Mouse (Mus musculus) 416B (cell line): ENCODE data around the gene Cdk19.
"Not testable (repeated sequence)": the region's sequence is repeated elsewhere in the genome, so short reads cannot be mapped to it uniquely, and the experiment has no call there.

Source experiments
- DNase-seq: peaks from one replicate; pipeline ENCODE4 v3.0.0; 2011; ENCODE audit warnings: low read depth

Gene Cdk19

DNA sequence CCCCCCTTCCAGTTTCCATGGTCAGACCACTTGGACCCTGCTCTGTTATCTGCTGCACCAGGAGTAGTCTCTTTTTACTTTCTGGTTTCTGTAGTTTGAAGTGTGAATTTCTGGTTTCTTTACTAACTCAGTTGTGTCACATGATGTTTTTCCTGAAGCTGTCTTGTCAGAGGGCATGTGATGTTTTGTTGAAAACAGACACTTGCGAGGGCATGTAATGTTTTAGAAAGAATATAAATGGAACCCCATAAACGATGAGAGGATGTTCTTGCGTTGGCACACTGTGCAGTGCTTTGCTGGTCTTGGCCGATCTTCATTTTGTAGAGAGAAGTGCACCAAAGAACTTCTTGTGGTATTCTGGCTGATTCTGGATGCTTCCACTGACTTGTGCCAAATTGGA, 46.8 kb downstream of the Cdk19 start:
- no peak for DNase-seq

DNA sequence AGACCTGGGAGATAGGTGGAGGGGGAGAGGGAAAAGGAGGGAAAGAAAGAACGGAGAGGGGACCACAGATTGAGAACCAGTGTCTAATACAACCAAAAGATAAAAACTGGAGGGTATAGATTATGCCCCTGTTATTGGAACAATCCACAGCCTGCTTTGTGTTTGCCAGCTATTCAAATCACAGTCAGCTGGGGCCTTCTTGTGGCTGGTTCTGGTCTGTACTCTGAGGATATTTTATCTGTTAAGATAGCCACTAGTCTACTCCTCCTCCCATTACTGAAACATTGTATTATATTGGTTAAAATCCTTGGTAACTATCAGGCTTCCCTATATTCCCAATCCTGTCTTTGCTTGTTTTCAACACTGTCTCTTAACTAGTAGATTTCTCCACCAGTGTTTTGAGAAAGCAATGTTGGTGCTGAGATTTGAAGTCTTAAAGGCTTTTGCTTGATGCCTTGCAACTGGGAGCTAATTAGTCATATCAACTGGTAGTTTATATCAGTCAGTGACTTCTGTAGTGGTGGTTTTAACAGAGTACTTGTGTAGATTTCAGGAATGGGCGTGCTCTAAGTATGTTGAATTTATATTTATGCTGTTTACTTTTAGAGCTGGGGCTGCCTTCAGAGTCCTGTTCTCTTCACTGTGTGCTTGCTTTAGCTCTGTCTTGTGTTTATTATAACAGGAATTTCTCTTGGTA, 54.2 kb downstream of the Cdk19 start:
- DNase-seq: no peak

DNA sequence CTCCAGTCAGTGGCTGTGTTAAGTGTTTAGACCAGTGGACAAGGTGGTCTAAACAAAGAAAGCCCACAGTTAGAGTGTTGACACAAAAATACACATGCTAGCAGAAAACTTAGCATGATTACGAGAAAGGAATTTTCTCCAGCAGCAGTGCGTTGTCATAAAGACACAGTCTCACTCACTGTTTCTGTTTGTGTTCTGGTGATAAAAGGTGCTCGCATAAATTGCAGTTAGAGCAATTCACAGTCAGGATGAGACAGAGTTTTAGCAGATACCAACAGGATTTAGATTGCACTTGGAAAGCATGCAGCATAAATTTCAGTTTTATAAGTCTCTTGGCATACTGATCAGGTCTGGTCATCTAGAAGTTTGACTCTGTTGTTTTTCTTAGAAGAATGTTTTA, 59.5 kb downstream of the Cdk19 start:
- no peak for DNase-seq

DNA sequence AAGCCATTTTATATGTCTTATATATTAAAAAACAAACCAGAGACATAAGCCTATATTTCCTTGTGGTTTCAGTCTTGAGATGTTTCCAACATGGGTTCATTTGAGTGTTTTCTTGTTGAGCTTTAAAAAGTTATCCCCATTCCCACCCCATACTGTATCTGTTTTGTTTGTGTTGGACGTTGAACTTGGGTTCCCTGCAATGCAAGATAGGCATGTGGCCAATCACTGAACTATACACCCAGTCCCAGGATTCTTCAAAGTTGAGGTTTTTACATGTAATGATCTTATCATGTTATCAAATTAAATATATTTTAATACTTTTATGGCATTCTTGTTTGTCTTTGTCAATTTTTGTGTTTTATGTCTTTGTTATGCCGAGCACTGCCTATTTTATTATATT, 60.0 kb downstream of the Cdk19 start:
- no peak for DNase-seq

DNA sequence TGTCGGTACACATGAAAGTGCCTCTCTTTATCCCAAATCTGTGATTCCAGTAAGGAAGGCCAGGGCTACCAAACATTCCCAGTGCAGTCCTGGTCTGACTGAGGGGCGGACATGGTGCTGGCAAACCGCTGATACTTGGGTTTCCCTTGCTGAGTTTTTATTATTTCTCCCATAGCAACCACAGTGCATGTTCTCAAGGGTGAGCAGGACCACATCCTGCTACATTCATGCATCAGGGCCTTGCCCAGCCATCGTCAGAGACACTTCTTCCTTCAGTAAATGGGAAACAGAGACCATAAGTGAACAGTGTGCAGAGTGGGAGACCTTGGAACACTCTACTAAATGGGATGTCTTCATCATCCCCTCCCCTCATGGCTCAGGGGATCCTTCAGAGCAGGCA, 60.9 kb downstream of the Cdk19 start:
- no peak for DNase-seq

DNA sequence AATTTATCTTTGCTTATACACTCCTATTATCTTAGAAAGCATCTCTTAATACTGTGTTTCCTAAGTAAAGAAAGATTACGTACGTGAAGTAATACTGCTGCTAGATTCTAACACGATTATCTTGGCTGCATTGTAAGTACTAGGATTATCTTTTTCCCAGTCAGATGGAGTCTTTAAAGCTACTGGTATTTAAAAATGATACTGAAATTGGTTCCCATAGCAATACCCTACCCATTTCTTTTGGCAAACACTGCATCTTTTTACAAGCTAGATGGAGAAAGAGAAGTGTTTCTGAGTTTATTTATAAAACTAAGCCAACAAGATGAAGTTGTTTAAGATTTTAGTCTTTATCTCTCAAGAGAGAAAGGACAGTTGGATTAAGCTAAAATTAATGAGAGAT, 67.3 kb downstream of the Cdk19 start:
- DNase-seq: no peak

DNA sequence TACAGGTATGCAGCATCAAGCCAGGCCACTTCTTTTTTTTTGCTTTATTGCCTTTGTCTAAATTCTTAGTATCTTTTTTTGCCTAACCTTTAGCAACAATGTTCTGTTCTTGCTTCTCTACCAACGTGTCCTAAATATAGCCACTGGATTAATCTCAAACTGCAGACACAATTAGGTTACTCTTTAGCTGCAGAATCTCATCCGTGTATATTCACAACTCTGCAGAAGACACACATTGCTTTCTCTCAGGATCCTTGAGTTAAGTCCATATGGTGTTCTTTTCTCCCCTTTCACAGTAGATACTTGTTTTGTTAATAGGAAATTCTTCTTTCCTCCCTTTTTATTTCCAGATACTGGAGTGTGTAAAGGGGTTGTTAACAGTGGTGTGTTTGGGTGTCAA, 70.0 kb downstream of the Cdk19 start:
- DNase-seq: no peak

DNA sequence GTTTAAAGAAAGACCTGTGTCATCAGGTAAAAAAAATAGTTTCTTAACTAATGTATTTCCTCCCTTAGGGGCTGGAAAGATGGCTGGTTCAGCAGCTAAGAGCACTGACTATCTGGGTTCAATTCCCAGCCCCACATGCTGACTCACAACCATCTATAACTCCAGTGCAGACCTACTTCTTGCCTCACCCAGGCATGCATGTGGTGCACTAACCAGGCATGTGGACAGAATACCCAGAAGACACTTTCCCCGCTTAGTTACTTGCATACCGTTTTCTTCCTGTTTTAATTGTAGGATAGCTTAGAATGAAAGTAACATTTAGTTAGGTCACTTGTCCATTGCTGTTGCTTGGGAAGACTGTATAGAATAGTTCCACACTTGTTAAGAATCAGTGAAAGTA, 72.0 kb downstream of the Cdk19 start:
- peak; percentile 41 for DNase-seq

DNA sequence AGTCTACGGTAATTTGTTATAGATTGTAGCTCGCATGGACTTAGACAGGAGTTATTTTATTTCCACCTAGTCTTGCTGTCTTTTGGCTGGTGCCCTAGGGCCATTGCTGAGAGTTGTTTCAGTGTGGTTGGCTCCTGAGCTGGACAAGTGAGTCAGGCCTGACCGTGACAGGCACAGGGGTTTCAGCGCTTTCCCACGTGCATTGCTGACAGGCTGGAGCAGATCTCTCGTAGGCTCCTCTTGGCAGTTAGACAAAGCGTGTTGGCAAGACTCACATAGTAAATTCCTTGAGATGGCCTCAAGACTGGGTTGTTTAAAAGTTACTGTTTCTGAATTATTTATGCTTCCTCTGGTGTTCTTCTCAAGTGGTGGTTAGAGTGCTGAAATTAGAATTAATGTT, 77.6 kb downstream of the Cdk19 start:
- DNase-seq: no peak

DNA sequence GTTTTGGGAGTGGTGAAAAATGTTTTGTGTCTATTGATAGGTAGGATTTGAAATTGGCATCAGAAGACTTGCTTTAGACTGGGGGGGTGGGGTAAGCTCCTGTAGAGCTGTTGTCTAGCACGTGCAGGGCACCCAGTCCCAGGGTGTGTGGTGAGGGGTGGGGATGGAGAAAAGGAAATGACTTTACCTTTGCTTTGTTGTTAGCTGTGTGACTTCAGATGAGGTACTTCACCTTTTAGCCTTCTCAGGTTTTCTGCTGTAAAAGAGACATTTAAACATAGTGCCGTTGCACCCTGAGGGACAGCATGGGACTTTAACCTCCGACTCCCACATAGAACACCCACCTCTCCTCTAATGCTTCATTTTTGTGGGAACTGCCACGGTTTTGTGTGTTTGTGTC, 80.5 kb downstream of the Cdk19 start:
- DNase-seq: no peak

DNA sequence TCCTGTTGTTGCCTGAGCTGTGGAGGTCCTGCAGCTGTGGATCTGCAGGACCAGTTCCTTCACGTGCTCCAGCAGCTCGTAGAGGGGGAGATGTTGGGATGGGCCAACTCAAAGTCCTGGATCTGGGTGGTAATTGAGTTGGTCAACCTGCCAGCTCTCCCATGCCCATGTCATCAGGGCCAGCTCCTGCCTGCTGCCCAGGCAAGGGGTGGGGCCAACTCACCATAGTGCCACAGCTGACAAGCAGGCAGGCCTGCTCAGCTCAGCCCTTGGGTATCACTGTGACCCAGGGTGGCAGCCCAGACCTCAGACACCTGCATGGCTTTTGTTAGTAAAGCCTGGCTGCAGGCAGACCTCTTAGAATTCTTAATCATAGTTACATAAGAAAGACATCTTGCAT, 81.3 kb downstream of the Cdk19 start:
- DNase-seq: no peak

DNA sequence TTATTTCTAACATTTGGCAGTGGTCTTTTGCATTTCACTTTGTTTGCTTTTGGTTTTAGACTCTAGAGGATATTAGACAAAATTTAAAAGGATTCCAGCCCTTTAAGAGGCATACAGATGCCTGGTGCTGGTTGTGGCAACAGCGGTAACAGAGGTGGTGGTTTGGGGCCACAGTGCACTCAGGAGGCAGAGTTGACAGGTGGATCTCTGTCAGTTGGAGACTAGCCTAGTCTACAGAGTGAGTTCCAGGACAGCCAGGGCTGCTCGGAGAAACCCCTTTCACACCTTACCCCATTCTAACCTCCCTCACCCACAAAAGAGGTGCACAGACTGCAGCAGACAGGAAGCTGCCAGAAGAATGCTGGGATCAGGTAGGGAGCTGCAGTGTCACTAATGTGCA, 82.4 kb downstream of the Cdk19 start:
- DNase-seq: no peak

DNA sequence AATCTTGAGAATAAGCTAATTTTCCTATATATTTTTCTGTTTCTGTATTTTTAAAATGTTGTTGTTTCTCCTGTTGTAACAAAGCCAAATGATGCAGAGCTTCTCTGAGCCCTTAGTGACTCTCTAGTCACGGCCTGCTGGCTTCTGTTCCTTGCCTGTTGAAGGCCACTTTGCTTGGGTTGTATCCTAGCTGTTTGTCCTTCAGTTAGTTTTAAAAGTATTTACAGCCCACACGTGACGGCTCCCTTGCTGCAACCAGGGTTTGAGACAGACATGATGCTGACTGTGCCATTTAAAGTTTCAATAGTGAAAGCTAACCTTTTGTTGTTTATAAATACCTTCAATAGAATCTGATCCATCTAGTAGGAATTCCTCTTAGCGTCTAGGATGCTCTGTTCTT, 83.3 kb downstream of the Cdk19 start:
- no peak for DNase-seq

DNA sequence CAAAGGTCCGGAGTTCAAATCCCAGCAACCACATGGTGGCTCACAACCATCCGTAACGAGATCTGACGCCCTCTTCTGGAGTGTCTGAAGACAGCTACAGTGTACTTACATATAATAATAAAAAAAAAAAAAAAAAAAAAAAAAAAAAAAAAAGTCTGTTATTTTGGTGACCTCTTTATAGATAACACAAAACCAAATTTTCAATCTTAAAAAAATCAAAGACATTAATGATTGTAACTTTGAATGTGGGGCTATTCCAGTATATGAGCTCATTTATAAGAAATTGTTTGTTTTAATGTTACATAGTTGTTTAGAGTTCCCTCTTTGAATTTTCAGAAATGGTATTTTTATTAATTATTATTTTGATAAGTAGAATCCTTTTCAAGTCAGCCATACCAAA, 85.1 kb downstream of the Cdk19 start:
- not testable (repeated sequence) for DNase-seq

DNA sequence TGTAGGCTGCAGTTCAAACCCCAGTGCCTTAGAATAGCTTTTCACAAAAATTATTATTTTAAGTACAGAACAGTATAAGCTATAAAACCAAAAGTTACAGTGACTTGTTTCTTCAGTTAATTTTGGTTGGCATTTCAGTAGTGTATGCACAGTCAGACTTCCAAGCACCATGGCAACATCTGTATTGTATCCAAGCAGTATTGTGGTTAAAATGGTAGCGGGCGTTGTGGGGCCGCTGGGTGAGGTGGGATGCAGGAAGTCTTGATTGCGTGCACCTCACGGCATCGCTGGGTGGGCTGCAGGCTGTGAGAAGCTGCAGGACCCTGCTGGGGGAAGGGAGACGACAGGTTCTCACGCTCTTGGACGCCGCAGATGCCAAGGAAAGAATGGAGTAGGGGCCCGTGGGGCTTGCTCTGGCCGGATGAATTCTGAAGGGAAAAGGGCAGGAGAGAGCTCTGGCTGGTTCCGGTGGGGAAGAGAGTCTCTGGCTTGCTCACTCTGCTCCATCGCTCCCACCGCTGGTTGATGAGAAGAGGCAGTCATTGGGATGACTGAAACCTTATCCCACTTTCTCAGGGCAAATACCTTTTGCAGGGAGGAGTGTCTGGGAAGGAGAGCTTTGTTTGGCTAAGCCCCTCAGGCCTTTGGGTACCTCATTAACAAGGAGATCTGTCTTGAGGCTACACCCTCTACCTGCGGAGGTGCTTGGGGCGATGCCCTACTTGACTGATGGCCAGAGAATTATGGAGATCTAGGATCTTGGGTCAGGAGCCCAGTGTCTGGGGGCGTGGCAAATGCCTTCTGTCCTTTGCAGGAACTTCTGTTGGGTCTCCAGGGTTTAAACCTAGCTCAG, 86.1 kb downstream of the Cdk19 start:
- no peak for DNase-seq

DNA sequence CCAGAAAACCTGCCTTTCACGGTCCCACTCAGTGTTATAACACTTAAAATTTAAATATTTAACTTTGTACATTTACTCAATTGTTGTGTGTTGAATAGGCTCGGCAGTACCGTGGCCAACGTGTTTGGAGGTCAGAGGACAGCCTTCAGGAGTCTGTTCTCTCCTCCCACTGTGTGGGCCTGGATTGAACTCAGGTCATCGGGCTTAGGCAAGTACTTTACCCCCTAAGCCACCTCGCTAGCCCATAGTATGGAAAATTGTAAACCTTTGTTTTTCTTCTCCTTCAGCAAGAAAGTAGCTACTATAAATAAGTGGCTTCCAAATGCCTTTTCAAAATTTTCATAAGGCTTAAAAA, 86.7 kb downstream of the Cdk19 start:
- DNase-seq: no peak

DNA sequence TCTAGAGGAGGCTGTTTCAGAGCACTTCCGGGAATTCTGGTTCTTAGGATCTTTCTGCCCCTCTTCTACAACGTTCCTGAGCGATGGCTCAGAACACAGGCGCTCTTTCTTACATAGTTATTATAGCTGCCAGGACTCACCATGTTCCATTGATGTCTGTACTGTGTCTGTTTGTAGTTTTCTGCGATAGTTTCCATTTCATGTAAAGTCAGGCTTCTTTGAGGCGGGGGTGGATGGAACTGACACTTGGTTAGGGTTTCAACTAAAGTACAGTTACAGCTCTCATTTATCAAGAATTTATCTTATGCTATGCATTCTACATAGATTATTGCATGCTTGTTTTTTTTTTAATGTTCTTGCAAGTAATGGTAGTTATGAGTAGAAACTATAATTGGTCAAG, 89.3 kb downstream of the Cdk19 start:
- peak; percentile 43 for DNase-seq

DNA sequence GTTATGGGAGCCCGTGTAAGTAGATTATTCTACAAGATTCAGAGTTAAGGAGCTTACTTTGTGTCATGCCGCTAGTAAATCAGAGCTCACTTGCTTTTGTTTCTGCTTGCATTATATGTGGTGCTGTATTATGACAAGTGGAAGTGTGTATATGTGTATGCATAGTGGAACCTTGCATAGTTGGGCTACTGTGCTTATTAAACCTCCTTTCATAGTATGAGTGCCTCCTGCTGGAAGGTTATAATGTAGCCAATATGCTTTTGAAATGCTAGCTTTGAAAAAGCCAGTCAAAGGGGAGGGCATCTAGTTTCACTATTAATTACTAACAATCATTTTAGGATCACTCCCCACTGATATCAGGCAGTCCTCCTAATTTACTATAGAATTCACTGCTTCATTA, 89.7 kb downstream of the Cdk19 start:
- peak; percentile 75 for DNase-seq

DNA sequence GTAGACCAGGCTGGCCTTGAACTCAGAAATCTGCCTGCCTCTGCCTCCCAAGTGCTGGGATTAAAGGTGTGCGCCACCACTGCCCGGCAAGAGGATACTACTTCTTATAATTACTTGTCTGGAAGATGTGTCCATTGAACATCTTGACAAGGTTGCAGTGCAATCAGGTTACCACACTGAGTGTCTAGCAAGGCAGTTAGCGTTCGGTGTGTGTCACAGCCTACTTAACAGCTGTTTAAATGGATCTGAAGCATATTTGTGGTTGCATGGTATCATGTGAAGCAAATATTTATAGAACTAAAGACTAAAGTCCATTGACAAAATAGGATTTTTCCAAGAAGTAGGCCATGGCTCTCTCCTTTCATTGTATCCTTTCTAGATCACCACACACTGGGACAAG, 90.8 kb downstream of the Cdk19 start:
- no peak for DNase-seq

DNA sequence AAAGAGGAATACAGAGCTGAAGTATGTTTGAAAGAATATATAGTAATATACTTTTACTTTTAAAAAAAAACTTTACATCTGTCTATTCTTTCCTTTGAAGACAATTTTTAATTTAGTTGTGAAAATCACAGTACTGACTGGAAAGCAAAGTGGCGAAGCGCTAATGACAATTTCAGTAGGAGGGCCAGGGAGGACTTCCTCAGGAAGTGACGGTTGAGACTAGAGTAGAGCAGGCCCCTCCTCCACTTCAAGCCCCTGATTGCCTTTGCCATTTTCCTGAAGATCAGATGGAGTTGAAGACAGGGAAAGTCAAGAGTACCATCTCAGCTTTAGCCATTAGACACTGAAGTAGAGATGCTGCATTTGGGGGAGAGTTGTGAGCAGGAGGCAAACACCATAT, 92.6 kb downstream of the Cdk19 start:
- DNase-seq: no peak

DNA sequence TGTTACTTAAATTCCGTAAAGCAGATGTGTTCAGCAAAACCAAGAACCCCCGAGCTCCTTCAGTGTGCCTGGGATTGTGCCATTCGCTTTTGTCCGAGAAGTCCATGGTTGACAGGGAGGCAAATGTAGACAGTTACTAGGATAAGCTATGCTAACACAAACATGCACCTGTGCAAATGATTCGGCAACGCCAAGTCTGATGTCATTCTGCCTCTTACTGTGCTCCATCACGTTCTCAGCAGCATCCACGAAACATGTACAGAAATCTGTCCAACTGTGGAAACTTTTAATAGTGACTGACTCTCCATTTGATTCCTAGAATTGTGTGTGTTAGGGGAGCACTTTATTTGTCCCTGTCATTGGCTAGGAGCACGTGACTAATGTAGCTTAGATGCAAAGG, 93.0 kb downstream of the Cdk19 start:
- no peak for DNase-seq

DNA sequence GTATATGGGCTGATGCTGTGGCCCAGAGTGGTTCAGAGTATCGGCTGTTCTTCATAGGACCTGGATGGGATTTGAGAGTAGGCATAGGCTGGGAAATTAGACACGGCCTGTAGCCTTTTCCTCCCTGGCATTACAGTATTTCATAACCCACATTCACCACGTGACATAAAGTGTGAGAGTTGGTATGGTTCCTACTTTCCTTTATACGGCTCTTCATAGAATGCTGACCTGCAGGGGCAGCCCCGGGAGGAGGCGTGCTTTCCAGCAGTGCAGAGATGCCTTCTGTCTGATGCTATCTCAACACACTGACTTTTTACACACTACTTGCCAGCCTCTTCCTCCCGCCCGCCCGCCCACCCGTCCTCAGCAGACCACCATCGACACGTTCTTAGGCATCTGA, 96.0 kb downstream of the Cdk19 start:
- no peak for DNase-seq

DNA sequence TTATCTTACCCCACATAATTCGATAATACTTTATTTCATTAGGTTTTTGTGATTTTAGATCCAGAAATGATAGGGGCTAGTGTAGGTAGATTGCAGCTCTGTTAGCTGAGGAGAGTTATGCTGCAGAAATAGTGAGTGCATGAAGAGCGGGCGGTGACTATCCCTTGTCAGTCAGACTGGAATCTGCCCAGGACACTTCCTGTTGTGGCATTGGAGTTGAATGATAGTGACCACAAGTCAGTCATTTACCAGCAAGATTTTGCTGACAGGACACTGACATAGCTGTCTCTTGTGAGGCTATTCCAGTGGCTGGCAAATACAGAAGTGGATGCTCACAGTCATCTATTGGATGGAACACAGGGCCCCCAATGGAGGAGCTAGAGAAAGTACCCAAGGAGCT, 97.8 kb downstream of the Cdk19 start:
- DNase-seq: peak; percentile 89

DNA sequence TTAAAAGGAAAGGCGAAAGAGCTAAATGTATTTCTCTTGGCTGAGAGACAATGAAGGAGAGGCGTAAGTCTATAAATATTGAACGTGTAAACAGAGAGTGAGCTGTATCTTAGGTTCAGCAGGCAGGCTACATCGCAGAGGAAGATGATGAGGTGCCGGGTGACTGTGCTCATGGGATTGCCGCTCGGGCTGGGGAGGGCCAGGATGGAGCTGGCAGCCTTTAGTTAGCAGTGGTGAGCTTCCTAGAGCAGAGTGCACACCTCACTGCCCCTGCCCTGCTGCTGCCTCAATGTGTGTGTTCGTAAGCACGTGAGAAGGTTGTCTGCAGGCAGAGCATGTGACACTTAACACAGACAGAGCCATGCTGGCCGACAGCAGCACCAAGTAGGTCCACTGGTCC, 101.4 kb downstream of the Cdk19 start:
- no peak for DNase-seq
